Mouse (Mus musculus) embryonic fibroblast, embryonic 13.5 days (primary cell): Measurements from ENCODE around the gene Isoc2a.

Source experiments
- CTCF ChIP-seq: IDR thresholded peaks from 2 replicates; pipeline ENCODE4 v1.5.1; 2011; ENCODE audit warnings: mild to moderate bottlenecking, control low read depth, low read length, moderate library complexity, borderline replicate concordance; ENCODE audit not compliant: insufficient read depth
- POLR2A ChIP-seq: IDR thresholded peaks from 2 replicates; pipeline ENCODE4 v1.6.1; 2011; ENCODE audit warnings: low read depth, mild to moderate bottlenecking, control low read depth, low read length, moderate library complexity

GRCm38 (mm10) chr7:4857321-4857720 is 19.6 kb upstream of the Isoc2a start:
- TF ChIP-seq CTCF (no peak), POLR2A (no peak)
